Mouse (Mus musculus) fat pad, adult 2 months (tissue): ENCODE results near the gene 2310057M21Rik.
"Not testable (repeated sequence)": the region's sequence is repeated elsewhere in the genome, so short reads cannot be mapped to it uniquely, and the experiment has no call there.

Experiments
- DNase-seq: peaks from one replicate; pipeline ENCODE4 v3.0.0-alpha.2; 2011; ENCODE audit warnings: low read depth, low spot score; ENCODE audit errors: extremely low read depth

2310057M21Rik gene

GRCm38 (mm10) chr7:131362615-131363300, at the start of gene 2310057M21Rik:
TSS of gene 2310057M21Rik (minus strand) at chr7:131362759.
- DNase-seq = peak; percentile 68

- DNase-seq = peak; percentile 80
These were observed 49.3 kb upstream of the 2310057M21Rik start for GRCm38 (mm10) chr7:131411941-131412270.

- no peak for DNase-seq
These were observed 48.8 kb upstream of the 2310057M21Rik start for GRCm38 (mm10) chr7:131411221-131411940.

DNA sequence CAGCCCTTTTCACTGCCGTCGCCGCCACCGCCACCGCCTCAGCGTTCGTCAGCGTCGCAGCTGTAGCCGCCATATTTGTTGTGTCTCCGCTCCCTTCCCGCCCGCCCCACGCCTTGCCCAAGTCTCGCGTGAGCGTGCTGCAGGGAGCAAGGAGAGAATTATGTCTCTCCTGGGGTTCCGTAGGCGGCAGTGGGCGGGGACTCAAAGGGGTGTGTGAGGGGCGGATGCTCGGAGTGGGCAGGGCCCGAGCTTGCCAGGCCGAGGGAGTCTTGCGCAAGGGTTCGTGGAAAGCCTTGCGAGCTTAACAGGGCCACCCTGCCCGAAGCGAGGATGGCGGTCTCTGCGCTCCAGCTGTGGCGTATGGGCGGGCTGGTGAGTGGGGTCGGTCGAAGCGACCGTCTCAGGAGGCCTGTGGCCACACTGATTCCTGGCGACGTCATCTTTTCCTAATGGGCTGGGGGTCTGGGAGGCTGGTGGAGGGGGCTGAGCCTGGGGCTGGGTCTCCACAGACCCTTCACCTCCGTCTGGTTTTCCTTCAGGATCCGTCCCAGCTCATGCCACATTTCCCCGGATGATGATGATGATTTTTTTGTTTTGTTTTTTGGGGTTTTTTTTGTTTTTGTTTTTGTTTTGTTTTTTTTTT, 48.0 kb upstream of the 2310057M21Rik start, which contains the start of the genes Ikzf5 and Acadsb:
Gene Ikzf5 (minus strand): TSS at position 106 of the 643 bp plus-strand sequence.
Gene Acadsb (plus strand): TSS at position 186 of the 643 bp plus-strand sequence.
- DNase-seq = peak; percentile 66

- no peak for DNase-seq
These were observed 47.4 kb upstream of the 2310057M21Rik start for GRCm38 (mm10) chr7:131409988-131410385.

DNA sequence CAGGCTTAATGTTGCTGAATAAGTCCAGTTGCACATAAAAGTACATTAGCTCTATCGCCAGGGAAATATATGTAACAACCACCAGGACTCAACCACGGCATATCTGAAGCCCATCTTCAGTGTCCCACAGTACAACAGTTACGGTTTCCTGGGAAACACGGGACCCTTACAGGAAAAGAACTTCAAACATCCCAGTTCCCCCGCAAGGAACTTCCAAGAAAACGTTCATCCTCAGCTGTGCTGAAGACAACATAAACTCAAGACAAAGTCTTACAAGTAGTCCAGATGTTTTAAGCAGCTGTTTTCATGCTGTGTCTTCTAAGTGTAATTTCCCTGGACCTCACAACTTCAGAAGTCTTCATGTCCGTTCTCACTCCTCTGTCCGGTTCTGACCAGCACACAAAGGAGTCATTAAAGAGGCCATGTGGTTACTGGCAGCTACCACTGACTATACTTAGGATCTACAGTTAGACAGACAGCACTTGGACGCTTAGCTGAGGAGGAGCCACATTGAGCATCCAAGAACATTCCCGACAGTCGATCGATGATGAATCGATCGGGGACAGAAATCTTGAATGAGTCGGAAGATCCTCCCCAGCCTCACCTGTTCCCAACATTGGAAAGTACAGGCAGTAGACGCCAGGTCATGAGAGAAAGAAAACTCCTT, 46.9 kb upstream of the 2310057M21Rik start:
- DNase-seq = no peak

- not testable (repeated sequence) for DNase-seq
These were observed 29.2 kb upstream of the 2310057M21Rik start for GRCm38 (mm10) chr7:131391761-131392160.

DNA sequence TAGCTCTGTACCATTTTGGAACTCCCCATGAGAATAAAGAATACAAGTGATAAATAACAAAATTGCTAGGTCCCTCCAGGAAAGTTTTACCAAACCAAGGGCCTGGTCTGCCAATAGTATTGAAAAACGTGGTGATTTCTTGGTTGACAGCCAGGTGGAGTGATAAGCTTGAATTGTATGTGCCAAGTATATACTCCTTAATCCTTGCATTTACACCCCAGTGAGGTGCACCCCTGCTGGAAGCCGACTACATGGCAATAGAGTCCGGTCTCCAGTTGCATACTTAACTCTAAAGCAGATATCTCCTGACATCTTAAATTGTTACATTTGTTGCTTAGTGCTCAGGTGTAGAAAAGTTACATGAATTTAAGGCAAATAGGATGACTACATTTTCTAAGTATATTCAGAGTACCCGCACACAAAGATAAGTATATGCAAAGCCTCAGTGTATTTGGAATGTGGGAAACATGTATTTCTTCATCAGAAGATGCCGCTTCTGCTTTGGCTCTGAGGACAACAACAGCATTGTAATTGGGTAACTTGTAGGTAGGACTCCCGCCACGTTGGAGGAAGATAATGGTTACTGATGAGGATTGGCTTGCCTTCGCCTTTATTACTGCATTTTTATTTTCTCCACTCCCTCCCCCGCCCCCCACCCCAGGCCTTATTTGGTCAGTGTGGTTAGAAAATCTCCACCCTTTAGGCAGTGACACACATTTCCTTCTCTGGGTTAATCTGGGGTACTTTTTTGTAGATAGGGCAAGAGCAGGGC, 9.5 kb upstream of the 2310057M21Rik start:
- no peak for DNase-seq

GRCm38 (mm10) chr7:131371470-131371860, 8.9 kb upstream of the 2310057M21Rik start:
- DNase-seq = no peak

- peak; percentile 21 for DNase-seq
These were observed 8.3 kb upstream of the 2310057M21Rik start, which contains the start of gene Pstk for GRCm38 (mm10) chr7:131370648-131371469. TSS of gene Pstk (plus strand) at chr7:131371141.

- DNase-seq = no peak
These were observed 1.6 kb upstream of the 2310057M21Rik start for GRCm38 (mm10) chr7:131364131-131364530.

- no peak for DNase-seq
These were observed 317 bp downstream of the 2310057M21Rik start for GRCm38 (mm10) chr7:131362269-131362614.

DNA sequence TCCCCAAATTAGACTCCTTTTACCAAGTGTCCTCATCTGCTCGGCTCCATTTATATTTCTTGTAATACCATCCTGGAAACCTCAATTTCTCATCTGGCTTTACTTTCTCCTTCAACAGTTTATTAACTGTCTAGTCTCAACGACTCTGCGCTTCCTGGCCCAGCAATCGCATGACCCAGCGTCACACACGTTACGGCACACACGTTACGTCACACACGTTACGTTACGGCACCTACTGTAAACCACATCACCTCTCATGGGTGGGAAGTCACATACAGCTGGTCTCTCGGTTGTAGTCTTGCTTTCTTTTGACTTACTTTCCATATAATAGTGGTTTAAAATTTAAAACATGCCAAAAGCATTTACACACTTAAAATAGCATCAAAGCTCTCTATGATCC, 6.5 kb downstream of the 2310057M21Rik start:
- DNase-seq = no peak

- DNase-seq = no peak
These were observed 16.6 kb downstream of the 2310057M21Rik start for GRCm38 (mm10) chr7:131345856-131346541.

DNA sequence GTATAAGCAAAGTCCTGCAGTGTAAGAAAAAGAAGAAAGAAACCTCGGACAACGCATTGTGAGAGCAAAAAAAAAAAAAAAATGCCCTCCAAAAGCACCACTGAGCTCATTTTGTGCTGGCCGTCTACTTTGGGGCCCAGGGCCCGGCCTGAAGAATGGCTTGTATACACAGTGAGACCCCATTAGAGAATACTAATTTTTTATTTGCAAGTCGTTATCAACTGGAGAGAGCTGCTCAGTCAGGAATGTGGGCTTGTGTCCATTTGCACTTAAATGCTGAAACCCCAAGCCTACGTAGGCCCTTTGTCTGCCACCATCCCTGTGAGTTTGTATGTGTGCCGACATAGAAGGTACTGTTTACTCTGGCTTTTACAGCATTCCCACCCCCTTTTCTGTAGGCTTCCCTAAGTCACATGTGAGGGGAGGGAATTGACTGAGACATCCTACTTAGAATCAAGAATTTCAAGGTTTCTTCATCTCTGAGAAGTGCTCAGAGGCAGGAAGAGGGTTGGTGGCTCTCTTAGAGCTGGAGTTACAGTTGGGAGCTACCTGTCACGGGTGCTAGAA, 25.0 kb downstream of the 2310057M21Rik start:
- no peak for DNase-seq

DNA sequence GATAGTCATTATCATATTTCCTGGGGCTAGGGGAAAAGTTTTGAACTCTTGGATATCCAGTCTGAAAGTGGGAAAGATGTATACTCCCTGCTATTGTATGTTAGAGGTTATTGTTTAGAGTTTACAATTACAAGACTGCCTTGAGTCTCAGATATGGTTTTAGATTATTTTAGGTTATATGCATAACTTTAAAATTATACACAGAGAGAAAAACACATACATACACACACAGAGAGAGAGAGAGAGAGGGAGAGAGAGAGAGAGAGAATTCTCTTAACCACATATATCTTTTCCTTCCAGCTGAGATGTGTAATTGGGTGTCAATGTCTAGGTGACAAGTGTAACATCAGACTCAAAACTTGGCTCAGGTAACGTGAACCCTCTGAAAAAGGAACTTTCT, 29.0 kb downstream of the 2310057M21Rik start, which contains the start of gene Fam24a:
Gene Fam24a (plus strand): TSS at position 301 of the 400 bp plus-strand sequence.
- no peak for DNase-seq

GRCm38 (mm10) chr7:131331688-131332087, 30.9 kb downstream of the 2310057M21Rik start:
- DNase-seq = no peak

- DNase-seq = no peak
These were observed 33.1 kb downstream of the 2310057M21Rik start, which contains the start of gene Fam24b for GRCm38 (mm10) chr7:131329416-131329815. TSS of gene Fam24b (minus strand) at chr7:131329516.

DNA sequence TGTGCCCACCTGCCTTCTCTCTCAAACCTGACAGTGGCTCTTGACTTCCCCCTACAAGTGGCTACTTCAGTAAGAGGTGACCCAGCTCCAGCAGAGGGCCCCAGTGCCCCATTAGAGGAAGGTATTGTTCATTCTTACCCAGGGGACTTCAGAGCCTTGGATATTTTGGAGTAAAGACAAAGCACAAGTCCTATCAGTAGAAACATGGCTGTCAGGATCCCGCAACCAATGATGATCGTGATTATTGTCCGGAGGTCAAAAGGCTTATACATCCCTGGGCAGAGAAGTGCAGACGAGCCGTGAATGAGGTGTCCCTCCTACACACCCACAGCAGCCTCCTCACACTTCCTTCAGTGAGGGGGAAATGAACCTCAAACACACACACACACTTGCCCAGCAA, 35.5 kb downstream of the 2310057M21Rik start:
- DNase-seq = no peak
